Mouse (Mus musculus): Measurements from ENCODE around the gene Agtr1b. TPM values are rescaled to one million over a fixed set of nuclear protein-coding genes. Genes with fewer than 3 reads are reported as not detected.

Agtr1b gene
- 0.12 and 0.59 TPM in 2 replicates for polyA plus RNA-seq (2014; fragmentation: Nextera tagmentation; extraction: Ambion mirVana)

DNA sequence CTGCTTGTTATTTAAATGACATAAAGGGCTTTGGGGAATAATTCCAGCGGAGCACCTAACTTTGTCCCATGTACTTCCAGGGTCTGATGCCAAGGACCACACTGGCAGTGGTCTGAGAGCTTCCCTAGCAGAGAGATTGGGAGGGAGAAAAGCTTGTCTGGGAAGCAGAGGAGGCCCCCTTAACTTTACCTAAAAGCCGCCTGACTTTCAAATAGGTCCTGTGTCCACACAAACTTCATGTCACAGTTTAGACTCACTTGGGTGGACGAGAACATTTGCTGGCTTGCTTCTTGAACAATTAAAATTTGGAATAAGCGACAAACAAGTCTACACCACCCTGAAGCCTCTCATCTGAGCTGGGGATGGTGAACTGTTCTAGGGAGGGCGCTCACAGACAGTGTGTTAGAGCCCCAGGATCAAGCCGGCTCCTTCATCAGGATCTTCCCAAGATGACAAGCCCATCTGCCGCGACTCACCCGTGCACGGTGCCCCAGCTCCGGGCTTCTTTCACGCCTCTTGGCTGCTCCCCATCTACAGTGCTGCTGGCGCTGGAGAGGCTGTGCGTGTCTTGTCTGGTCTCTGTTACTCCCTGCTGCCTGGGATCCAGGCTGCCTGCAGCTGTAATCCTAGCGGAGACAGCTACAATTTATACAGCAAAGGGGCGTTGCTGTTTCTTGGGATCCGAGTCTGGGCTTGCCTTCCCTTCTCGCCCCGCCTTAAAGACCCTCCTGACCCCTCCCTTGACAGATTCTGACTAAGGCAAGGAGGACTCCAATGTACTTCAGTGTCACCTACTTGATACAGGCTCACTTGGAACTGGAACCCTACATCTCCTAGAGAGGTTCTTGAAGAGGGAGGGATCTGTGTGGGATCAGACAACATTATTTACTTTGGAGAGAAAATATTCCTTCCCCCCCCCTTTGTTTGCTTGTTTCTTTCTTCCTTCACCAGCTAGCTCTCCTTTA, at the start of gene Agtr1b:
Gene Agtr1b, minus strand, starts transcription at position 620 of the 965 bp plus-strand sequence.
- H3K9ac ChIP-seq (replicated peaks; ENCODE audit: low read depth, low read length) = 0 out of 2 replicates have a peak within 1 kb of the TSS, but pooled peaks have one; percentile 33
- no peaks in the 10 kb centered on the region for H3K27me3 ChIP-seq (ENCODE audit: control insufficient read depth, insufficient read depth, low read length)
- 13% methylated on average over 19 of the region's 19 CpGs for WGBS
- peak within 1 kb of the TSS; percentile 41 for H3K4me2 ChIP-seq (ENCODE audit: low read depth, low read length)
- no peak within 1 kb of the TSS for H3K27ac ChIP-seq (ENCODE audit: low read depth, low read length)
- ATAC-seq (ENCODE audit: low read depth) = peak; percentile 91
- no peaks in the 10 kb centered on the region for H3K4me1 ChIP-seq (ENCODE audit: control insufficient read depth, insufficient read depth, low read length)
- H3K9me3 ChIP-seq (ENCODE audit: control insufficient read depth, low read length) = no peaks in the 10 kb centered on the region
- H3K36me3 ChIP-seq (ENCODE audit: control insufficient read depth, insufficient read depth, low read length) = no peaks in the 10 kb centered on the region
- H3K4me3 ChIP-seq (ENCODE audit: low read depth, low read length) = peak within 1 kb of the TSS; percentile 24; the same call in 1 of the 2 replicates

DNA sequence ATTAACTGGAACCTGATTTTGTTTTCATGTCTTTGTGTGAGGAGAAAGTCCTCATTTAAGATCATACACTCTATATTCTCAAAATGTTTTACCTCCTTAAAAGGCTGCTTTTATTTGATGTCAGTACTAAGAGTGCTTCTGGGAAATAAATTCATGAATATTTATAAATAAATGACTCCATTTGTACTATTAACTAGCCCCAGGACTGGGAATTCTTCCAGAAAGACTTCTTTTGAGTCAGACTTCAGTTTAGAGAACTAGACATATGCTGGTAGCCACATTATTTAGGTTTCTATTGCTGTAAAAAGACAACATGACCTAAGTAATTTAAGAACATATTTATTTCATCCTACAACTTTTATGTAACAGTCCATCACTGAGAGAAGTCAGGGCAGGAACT, 13.4 kb downstream of the Agtr1b start:
- no peak for ATAC-seq (ENCODE audit: low read depth)
- Histone ChIP-seq H3K36me3 (ENCODE audit: control insufficient read depth, insufficient read depth, low read length) (no peaks in the 10 kb centered on the region), H3K4me1 (ENCODE audit: control insufficient read depth, insufficient read depth, low read length) (no peaks in the 10 kb centered on the region), H3K27ac (ENCODE audit: low read depth, low read length) (no peak overlapping the region), H3K4me2 (ENCODE audit: low read depth, low read length) (no peak overlapping the region), H3K9me3 (ENCODE audit: control insufficient read depth, low read length) (no peaks in the 10 kb centered on the region), H3K4me3 (ENCODE audit: low read depth, low read length) (no peak overlapping the region), H3K9ac (replicated peaks; ENCODE audit: low read depth, low read length) (no peak overlapping the region), H3K27me3 (ENCODE audit: control insufficient read depth, insufficient read depth, low read length) (no peaks in the 10 kb centered on the region)

DNA sequence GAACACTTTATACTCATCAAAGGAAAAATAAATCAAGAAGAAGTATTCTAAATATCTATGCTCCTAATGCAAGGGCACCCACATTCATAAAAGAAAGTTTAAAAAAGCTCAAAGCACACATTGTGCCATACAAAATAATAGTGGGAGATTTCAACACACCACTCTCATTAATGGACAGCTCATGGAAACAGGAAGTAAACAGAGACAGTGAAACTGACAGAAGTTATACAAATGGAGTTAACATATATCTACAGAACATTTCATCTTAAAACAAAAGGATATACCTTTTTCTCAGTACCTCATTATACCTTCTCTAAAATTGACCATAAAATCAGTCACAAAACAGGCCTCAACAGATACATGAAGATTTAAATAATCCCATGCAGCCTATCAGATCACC, 18.8 kb downstream of the Agtr1b start:
- H3K9me3 ChIP-seq (ENCODE audit: control insufficient read depth, low read length) = no peaks in the 10 kb centered on the region
- H3K27me3 ChIP-seq (ENCODE audit: control insufficient read depth, insufficient read depth, low read length) = no peaks in the 10 kb centered on the region
- no peak for ATAC-seq (ENCODE audit: low read depth)
- H3K4me2 ChIP-seq (ENCODE audit: low read depth, low read length) = no peak overlapping the region
- H3K36me3 ChIP-seq (ENCODE audit: control insufficient read depth, insufficient read depth, low read length) = no peaks in the 10 kb centered on the region
- no peak overlapping the region for H3K9ac ChIP-seq (replicated peaks; ENCODE audit: low read depth, low read length)
- no peaks in the 10 kb centered on the region for H3K4me1 ChIP-seq (ENCODE audit: control insufficient read depth, insufficient read depth, low read length)
- H3K4me3 ChIP-seq (ENCODE audit: low read depth, low read length) = no peak overlapping the region
- H3K27ac ChIP-seq (ENCODE audit: low read depth, low read length) = no peak overlapping the region

DNA sequence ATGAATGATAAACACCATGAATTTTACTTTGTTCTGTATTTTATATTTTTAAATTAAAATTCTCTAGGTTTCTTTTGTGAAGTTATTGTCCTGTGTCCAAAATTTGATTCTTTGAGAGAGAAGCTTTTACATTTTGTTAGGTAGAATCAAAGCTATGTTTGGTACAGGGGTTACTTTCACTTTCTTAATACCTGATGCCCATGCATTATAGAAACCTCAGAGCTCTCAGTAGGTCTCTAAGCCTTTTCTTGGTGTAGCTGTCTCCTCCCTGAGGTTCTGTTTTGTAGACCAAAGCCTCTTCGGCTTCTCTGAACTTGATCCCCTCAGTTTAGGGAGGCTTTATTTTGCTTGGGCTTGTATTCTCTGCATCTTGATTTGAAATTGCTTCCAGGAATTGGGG, 26.6 kb downstream of the Agtr1b start:
- Histone ChIP-seq H3K36me3 (ENCODE audit: control insufficient read depth, insufficient read depth, low read length) (no peaks in the 10 kb centered on the region), H3K27ac (ENCODE audit: low read depth, low read length) (no peak overlapping the region), H3K27me3 (ENCODE audit: control insufficient read depth, insufficient read depth, low read length) (no peaks in the 10 kb centered on the region), H3K4me3 (ENCODE audit: low read depth, low read length) (no peak overlapping the region), H3K9me3 (ENCODE audit: control insufficient read depth, low read length) (no peaks in the 10 kb centered on the region), H3K9ac (replicated peaks; ENCODE audit: low read depth, low read length) (no peak overlapping the region), H3K4me1 (ENCODE audit: control insufficient read depth, insufficient read depth, low read length) (no peaks in the 10 kb centered on the region), H3K4me2 (ENCODE audit: low read depth, low read length) (no peak overlapping the region)
- WGBS = 92% methylated on average over 1 of the region's 1 CpGs
- ATAC-seq (ENCODE audit: low read depth) = no peak

DNA sequence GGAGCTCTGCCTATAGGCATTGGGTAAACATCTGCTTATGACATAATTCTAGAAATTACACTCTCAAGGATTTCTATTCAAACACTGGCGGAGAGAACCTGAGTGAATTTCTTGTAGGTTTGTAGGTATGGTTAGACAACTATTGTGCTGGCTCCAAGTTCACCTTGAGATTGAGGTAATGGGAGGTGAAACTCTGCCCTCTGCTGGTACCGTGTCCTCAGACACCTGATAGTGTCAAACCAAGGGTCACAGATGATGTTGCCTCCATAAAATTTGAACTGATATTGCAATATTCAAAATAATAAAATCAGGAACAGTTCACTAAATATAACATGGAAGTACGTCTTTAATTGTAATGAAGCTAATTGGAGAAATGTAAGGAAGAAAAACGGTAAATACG, 32.3 kb downstream of the Agtr1b start:
- H3K27ac ChIP-seq (ENCODE audit: low read depth, low read length) = no peak overlapping the region
- ATAC-seq (ENCODE audit: low read depth) = no peak
- no peaks in the 10 kb centered on the region for H3K36me3 ChIP-seq (ENCODE audit: control insufficient read depth, insufficient read depth, low read length)
- no peaks in the 10 kb centered on the region for H3K27me3 ChIP-seq (ENCODE audit: control insufficient read depth, insufficient read depth, low read length)
- H3K9me3 ChIP-seq (ENCODE audit: control insufficient read depth, low read length) = no peaks in the 10 kb centered on the region
- no peak overlapping the region for H3K9ac ChIP-seq (replicated peaks; ENCODE audit: low read depth, low read length)
- H3K4me1 ChIP-seq (ENCODE audit: control insufficient read depth, insufficient read depth, low read length) = no peaks in the 10 kb centered on the region
- 68% methylated on average over 5 of the region's 5 CpGs for WGBS
- H3K4me3 ChIP-seq (ENCODE audit: low read depth, low read length) = no peak overlapping the region
- no peak overlapping the region for H3K4me2 ChIP-seq (ENCODE audit: low read depth, low read length)

DNA sequence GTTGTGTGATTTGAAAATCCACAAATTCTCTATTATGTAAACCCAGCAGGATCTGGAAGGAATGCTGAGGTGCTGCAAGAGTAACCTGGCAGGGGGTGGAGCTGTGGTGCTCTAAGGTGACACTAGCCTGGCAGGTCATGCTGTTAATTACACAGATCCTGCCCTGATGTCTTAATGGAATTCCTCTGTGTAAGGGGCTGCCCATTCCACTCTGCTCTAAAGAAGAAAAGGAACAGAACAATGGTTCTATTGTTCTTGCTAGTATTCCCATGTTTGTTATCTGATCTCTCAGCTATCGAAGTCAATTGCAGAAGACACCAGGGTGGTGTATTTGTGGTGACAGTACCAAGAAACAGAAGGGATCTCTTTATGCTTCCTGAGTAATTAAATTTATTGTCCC, 49.7 kb downstream of the Agtr1b start:
- H3K4me3 ChIP-seq (ENCODE audit: low read depth, low read length) = no peak overlapping the region
- H3K36me3 ChIP-seq (ENCODE audit: control insufficient read depth, insufficient read depth, low read length) = no peaks in the 10 kb centered on the region
- H3K4me1 ChIP-seq (ENCODE audit: control insufficient read depth, insufficient read depth, low read length) = no peaks in the 10 kb centered on the region
- no peak for ATAC-seq (ENCODE audit: low read depth)
- no peak overlapping the region for H3K9ac ChIP-seq (replicated peaks; ENCODE audit: low read depth, low read length)
- no peak overlapping the region for H3K4me2 ChIP-seq (ENCODE audit: low read depth, low read length)
- no peaks in the 10 kb centered on the region for H3K27me3 ChIP-seq (ENCODE audit: control insufficient read depth, insufficient read depth, low read length)
- WGBS = 26% methylated on average over 1 of the region's 1 CpGs
- no peaks in the 10 kb centered on the region for H3K9me3 ChIP-seq (ENCODE audit: control insufficient read depth, low read length)
- H3K27ac ChIP-seq (ENCODE audit: low read depth, low read length) = no peak overlapping the region

DNA sequence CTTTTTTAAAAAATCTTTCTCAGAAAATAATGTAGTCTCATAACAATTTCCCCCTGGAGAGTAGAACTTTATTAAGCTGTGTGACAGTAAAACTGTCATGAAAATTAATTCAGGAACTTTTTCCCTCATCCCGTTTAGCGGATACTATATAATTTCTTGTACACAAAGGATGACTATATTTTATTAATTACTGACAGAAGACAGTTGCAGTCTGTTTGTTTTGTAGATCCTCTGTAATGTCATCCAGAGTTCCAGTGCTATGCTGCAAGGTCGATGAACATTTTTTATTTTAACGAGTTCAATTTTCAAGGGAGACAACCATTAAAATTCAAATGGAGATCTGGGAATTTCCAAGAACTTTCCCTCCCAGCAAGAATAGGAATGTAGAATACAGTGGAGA, 57.8 kb downstream of the Agtr1b start:
- H3K9me3 ChIP-seq (ENCODE audit: control insufficient read depth, low read length) = no peaks in the 10 kb centered on the region
- no peak overlapping the region for H3K9ac ChIP-seq (replicated peaks; ENCODE audit: low read depth, low read length)
- no peak overlapping the region for H3K4me2 ChIP-seq (ENCODE audit: low read depth, low read length)
- H3K36me3 ChIP-seq (ENCODE audit: control insufficient read depth, insufficient read depth, low read length) = no peaks in the 10 kb centered on the region
- 82% methylated on average over 4 of the region's 4 CpGs for WGBS
- no peak for ATAC-seq (ENCODE audit: low read depth)
- H3K27me3 ChIP-seq (ENCODE audit: control insufficient read depth, insufficient read depth, low read length) = no peaks in the 10 kb centered on the region
- no peak overlapping the region for H3K27ac ChIP-seq (ENCODE audit: low read depth, low read length)
- H3K4me1 ChIP-seq (ENCODE audit: control insufficient read depth, insufficient read depth, low read length) = no peaks in the 10 kb centered on the region
- no peak overlapping the region for H3K4me3 ChIP-seq (ENCODE audit: low read depth, low read length)

DNA sequence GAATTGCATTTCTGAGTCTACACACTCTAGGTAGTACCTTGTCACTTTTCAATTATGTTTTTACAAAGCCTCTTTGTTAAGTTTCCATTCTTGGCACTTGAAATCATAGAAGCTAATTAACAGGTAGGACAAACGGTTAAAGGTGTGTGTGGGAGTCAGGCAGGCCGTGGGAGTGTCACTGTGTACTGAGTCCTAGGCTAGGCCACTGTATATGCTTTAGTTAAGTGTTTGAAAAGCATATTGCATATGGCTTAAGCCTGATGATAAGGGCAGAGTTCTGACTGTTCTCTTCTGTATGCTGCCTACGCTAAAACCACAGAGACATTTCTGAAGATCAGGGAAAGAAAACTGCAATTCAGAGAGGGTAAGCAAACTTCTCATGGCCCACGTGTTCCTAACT, 59.7 kb downstream of the Agtr1b start:
- no peak overlapping the region for H3K27ac ChIP-seq (ENCODE audit: low read depth, low read length)
- H3K4me2 ChIP-seq (ENCODE audit: low read depth, low read length) = no peak overlapping the region
- no peak overlapping the region for H3K9ac ChIP-seq (replicated peaks; ENCODE audit: low read depth, low read length)
- no peaks in the 10 kb centered on the region for H3K4me1 ChIP-seq (ENCODE audit: control insufficient read depth, insufficient read depth, low read length)
- 86% methylated on average over 4 of the region's 4 CpGs for WGBS
- no peak for ATAC-seq (ENCODE audit: low read depth)
- H3K36me3 ChIP-seq (ENCODE audit: control insufficient read depth, insufficient read depth, low read length) = no peaks in the 10 kb centered on the region
- H3K27me3 ChIP-seq (ENCODE audit: control insufficient read depth, insufficient read depth, low read length) = no peaks in the 10 kb centered on the region
- no peak overlapping the region for H3K4me3 ChIP-seq (ENCODE audit: low read depth, low read length)
- H3K9me3 ChIP-seq (ENCODE audit: control insufficient read depth, low read length) = no peaks in the 10 kb centered on the region

DNA sequence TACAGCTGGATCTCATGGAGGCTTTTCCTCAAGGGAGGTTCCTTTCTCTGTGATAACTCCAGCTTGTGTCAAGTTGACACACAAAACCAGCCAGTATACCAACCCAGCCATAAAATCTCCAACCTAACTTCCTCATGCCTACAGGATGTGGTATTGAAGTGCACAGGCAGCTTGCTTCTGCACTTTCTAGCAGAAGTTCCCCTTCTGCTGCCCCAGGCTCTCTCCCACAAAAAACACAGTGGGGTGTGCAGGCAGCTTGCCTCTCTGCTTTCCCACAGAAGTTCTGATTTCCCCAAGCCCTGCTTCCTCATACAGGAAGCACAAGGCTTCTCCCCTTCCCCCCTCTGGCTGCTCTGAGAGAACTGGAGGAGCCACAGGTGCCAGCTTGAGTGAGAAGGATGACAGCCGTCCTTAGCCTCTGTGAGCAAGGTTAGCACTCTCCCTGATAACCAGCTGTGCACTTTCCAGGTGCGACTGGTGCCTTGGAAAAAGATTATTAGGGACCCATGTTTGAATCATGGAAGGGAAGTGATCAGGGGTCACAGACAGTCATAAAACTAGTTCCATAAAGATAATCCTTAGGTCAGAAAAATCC, 62.1 kb downstream of the Agtr1b start:
- Histone ChIP-seq H3K36me3 (ENCODE audit: control insufficient read depth, insufficient read depth, low read length) (no peaks in the 10 kb centered on the region), H3K4me3 (ENCODE audit: low read depth, low read length) (no peak overlapping the region), H3K9me3 (ENCODE audit: control insufficient read depth, low read length) (no peaks in the 10 kb centered on the region), H3K4me2 (ENCODE audit: low read depth, low read length) (no peak overlapping the region), H3K27me3 (ENCODE audit: control insufficient read depth, insufficient read depth, low read length) (no peaks in the 10 kb centered on the region), H3K27ac (ENCODE audit: low read depth, low read length) (no peak overlapping the region), H3K4me1 (ENCODE audit: control insufficient read depth, insufficient read depth, low read length) (no peaks in the 10 kb centered on the region), H3K9ac (replicated peaks; ENCODE audit: low read depth, low read length) (no peak overlapping the region)
- WGBS = 59% methylated on average over 2 of the region's 2 CpGs
- ATAC-seq (ENCODE audit: low read depth) = no peak

All from neural tube, embryonic 14.5 days (tissue).